Mouse (Mus musculus): ENCODE data around the gene Pus10.
"Not testable (repeated sequence)": the region's sequence is repeated elsewhere in the genome, so short reads cannot be mapped to it uniquely, and the experiment has no call there.

The Pus10 gene

DNA sequence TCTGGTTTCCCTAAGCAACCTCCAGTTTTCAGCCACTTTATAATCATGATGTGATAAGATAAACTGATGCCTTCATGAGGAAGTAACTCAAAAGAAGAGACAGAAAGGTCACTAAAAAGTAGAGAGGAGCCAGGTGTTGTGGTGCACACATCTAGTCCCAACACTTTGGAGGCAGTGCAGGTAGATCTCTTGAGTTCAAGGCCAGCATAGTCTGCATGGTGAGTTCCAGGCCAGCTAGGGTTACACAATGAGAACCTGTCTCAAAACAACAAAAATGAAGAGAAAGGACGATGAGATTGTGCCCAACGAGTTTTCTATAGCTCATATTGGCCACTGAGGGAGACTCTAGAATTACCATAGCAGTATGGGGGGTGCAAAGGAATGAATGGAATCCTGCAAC lies 33.1 kb downstream of the Pus10 start:
- DNase-seq = no peak

DNA sequence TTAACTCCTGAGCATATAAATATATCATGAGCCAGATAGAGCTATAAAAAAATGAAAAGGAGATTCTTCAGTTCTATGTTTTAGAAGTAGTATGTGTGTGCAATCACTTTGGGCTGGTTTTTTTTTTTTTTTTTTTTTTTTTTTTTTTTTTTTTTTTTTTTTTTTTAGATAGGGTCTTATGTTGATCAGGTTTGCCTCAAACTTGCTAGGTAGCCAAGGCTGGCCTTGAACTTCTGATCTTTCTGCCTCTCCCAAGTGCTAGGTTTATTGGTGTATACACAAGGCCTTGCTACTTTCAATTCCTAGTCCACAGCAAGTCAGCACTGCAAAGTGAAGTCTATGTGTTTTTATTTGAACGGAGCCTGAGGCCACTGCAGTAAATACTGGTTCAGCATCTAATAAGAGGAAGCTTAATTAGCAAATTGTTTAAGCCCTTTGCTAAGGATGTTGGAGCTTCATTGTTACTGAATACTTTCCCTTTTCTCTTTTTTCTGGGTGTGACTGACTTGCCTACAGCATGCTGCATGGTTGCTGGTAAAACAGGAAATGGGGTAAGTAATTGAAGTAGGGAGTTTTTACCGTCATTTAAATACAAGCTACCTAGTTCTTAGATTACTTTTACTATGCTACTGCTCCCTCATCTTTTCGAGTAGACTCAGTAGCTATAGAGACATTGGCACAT lies 34.1 kb downstream of the Pus10 start:
- DNase-seq = peak; percentile 4

DNA sequence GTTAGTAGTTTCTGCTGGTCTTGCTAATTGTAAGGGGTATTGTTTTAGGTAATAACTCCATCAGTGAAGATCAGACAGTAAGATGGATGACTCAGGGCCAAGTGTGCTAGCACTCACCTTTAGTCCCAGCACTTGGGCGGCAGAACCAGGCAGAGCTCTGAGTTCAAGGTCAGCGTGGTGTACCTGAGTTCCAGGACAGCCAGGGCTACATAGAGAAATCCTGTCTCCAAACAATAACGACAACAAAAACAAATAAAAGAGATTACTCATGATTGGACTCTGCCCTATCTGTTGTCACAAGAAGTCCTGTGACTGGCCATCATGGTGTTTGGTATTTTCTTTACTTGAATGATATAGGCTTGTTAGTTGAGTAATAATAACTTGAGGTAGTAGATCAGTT lies 36.4 kb downstream of the Pus10 start:
- DNase-seq = no peak

DNA sequence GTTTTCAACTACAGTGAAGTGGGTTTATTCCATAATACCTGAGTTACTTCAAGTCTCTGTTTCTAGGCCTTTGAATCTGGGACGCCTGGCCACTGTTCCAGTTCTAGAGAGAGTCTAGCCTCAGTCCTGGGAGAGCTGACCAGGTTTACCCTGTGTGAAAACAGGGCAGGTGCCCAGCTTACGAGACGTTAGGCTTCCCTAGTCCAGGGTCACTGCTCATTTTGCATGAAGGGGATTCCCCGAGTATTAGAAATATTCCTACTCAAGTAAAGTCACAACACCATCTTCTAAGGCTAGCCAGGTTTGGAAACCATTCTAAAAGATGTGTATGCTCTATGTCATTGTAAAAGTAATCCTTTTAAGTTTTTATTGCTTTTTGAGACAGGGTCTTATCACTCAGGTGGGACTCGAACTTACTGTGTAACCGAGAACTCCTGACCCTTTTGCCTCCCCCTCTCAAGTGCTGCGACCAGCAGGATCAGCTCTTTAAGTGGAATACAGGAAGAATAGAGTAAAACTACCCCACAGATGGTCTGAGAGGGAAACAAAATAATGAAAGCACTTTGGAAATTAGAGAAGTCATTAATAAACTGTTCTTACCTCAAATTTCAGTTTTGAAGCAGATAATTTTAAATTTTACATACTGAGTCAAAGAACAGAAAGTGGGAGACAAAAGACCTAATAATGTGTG lies 39.3 kb downstream of the Pus10 start:
- DNase-seq = no peak

GRCm38 (mm10) chr11:23712299-23712698 lies 46.8 kb downstream of the Pus10 start:
- DNase-seq = no peak

- DNase-seq = no peak
Measured at GRCm38 (mm10) chr11:23718856-23719255, 53.4 kb downstream of the Pus10 start.

- DNase-seq = no peak
Measured at GRCm38 (mm10) chr11:23719825-23720224, 54.4 kb downstream of the Pus10 start.

DNA sequence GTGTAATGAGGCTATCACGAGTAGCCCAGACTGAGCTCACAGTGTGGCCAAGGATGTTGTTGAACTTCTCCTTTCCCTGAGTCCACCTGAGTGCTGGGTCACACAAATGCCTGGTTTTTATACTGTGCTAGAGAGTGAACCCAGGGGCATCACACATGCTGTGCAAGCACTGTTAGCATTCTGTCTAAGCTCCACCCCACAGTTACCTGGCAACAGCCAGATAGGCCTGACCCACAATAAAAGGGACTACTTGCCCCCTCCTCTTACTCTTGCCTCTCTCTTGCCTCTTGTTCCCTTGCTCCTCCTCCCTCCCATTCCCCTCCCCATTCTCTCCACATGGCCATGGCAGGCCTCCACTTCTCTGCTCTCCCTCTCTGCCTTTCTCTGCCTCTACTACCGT lies 56.9 kb downstream of the Pus10 start:
- no peak for DNase-seq

GRCm38 (mm10) chr11:23725850-23726249 lies 60.4 kb downstream of the Pus10 start:
- DNase-seq = no peak

DNA sequence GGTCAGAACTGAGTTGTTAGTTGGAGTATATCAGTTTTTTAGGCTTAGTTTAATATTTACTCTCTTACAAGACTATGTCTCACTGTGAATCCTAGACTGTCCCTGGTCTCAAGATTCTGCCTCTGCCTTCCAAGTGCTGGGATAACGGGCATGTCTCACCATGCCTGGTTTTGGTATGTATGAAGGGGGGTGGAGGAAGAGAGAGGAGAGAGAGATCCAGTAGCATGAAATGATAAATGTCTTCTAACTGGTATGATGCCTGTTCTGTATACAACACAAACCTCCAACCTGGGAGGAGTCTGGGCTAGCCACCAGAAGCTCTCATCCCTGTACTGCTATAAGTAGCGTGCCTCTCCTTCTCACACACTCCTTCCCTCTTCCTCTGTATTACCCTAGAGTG lies 61.0 kb downstream of the Pus10 start:
- DNase-seq = no peak

DNA sequence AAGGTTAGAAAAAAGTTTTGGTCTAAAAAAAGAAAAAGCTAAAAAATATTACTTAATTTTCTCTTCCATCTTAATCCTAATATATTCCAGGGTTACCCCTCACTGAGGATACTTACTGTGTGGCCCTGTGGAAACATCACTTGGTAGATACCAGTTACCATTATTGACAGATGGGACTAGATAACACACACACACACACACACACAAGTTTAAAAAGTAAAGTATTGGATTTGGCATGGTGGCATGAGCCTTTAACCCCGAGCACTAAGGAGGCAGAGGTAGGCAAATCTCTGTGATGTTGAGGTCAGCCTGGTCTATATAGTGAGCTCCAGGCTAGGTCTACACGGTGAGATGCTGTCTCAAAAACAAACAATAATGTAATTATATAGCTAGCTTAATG lies 62.7 kb downstream of the Pus10 start:
- no peak for DNase-seq

- DNase-seq = no peak
Measured at GRCm38 (mm10) chr11:23730120-23730519, 64.6 kb downstream of the Pus10 start.

DNA sequence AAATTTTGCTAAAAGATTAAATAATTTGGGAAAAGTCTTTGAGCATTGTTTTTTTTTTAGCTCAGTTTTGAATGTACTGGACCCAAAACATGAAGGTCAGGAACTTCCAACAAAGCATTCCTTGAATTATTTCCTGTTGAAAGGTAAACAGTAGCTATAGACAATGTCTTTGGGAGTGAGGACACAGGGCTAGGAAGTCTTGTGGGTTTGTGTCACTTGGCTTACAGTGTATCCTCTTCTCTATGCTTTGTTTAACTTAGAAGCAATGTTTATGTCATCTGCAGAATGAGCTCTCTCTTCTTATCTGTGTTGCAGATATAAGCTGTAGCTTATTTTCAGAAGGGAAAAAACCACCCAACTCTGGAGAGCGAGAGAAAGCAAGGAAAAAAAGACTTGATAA lies 67.4 kb downstream of the Pus10 start:
- DNase-seq = no peak

DNA sequence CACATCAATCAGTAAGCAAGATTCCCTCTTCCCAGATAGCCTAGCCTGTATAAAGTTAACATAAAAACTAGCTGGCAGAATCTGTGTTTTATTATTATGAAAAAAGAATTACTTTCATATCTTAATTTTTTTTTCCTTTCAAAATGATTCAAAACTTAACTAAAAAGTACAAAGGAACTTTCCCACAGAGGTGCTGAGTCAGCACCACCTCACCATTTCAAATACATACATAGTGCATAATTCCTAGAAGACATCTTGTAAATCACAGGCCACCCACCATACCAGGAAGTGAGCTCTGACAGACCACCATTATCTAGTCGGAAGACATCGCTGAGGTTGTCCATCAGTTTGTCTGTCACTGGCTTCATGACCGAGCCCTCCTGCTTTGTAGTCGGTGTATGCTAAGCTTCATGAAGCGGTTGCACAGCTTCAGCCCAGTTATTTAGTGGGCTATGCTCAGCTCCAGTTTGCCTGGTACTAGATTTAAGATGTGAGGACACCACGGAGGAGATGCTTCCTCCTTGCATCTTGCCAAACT lies 69.3 kb downstream of the Pus10 start:
- no peak for DNase-seq

DNA sequence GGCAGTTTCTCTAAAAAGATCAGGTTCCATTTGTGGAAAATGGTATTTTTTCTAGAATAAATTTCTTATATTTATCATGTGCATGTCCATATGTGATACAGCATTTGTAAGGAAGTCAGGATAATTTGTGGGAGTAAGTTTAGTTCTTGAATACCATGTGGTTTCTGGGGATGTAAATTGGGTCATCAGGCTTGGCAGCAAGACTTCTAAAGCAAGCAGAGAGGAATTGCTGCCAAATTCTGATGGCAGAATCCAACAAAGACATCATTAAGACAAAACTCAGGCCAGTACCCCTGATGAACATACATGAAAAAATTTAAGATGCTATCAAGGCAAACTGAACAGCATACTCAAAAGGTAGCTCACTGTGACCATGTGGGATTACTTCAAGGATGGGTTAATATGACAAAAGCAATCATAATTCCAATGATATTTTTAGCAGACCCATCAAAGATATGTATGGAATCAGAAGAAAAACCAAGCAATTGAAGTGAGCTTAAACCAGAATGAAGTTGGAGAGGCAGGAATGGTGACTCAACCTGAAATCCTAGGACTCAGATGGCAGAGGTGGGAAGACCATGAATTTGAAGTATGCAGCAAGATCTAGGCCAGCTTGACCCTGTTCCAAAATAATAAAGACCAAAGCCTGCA lies 70.5 kb downstream of the Pus10 start:
- DNase-seq = no peak

DNA sequence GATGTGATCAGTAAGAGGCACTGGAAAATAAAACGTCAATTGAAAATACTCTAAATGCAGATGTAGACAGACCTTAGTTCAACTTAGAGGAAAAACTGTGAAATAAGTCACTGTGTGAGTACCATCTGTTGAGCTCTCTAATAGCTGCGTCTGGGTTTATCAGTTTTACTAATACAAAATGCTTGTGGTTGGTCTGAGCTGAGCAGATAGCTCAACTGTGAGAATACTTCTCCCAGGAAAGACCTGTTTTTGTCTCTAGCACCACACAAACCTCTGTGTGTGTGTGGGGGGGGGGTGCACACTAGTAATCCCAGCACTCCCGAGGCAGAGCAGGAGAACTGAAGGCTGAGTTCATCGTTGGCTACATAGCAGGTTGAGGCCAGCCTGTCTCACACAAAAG lies 75.4 kb downstream of the Pus10 start:
- DNase-seq = no peak

DNA sequence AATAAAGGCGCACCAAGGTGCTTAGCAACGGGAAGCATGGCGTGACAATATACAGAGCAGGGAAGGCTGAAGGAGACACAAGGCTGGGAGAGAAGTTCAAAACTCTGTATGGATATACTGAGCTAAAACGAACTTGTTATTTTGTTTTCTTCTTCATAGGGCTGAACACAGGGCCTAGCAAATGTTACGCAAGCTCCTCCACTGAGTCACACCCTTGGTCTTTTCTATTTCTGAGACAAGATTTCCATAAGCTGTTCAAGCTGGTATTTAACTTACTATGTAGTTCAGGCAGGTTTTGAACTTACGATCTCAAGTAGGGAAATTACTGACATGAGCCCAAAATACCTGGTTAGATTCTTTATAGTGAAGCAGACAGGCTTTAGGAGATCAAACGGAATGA lies 75.9 kb downstream of the Pus10 start:
- DNase-seq = no peak

DNA sequence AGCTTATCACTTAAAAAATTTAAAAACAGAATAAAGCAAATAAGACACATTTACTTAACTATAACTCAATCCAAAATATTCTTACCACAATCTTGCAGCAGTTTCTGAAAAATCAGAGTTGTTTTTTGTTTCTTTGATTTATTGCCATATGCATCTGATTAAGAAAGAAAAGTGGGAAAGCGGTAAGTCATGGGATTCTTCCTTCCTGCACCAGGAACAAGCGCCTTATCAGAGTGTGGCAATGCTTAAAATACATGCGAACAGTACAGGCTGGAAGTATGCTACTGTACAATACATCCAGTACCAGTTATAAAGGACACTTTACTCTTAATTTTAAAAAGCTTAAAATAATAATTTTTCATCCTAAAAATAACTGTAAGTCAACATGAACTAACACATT lies 78.9 kb downstream of the Pus10 start:
- no peak for DNase-seq

- no peak for DNase-seq
Measured at GRCm38 (mm10) chr11:23746102-23746501, 80.6 kb downstream of the Pus10 start.

GRCm38 (mm10) chr11:23753136-23753710 lies 87.7 kb downstream of the Pus10 start:
- DNase-seq = no peak

GRCm38 (mm10) chr11:23754329-23754728 lies 88.9 kb downstream of the Pus10 start:
- DNase-seq = no peak

DNA sequence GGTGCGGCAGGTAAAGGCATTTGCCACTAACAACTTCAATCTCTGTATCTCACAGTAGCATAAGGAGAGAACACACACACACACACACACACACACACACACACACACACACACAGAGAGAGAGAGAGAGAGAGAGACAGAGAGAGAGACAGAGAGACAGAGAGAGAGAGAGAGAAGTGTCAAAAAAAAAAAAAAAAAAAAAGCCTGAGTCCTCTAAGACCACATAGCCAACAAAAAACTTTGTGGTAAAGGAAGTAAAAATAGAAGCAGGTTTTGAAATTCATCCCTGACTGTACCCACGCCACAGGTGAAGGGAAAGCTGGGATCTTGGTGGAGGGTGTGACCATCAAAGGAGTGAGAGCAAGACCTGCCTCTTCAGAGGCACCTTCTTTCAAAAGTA lies 92.7 kb downstream of the Pus10 start:
- no peak for DNase-seq

- DNase-seq = no peak
Measured at GRCm38 (mm10) chr11:23762635-23763034, 97.2 kb downstream of the Pus10 start.

DNA sequence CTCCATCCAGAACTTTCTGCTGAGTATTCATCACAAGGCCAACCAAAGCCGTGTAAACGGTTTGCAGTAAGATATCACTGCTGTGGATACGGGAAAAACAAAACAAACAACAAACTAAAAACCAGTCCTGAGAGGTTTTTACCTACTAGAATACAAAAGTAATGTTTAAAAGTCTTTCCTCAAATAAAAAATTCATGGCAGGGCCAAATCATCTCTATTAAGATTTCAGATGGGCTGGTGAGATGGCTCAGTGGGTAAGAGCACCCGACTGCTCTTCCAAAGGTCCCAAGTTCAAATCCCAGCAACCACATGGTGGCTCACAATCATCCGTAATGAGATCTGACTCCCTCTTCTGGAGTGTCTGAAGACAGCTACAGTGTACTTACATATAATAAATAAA lies 101.9 kb downstream of the Pus10 start:
- not testable (repeated sequence) for DNase-seq

All from thymus, postnatal 25 days (tissue).